Mouse (Mus musculus): ENCODE data around the gene Sdk1.

GRCm38 (mm10) chr5:141553444-141553843 lies 312.2 kb downstream of the Sdk1 start:
- no peak for TF ChIP-seq CTCF (IDR thresholded peaks at IDR 0.05; ENCODE audit: extremely low read depth, insufficient read length, insufficient replicate concordance, low read depth, low read length)
- TF ChIP-seq POLR2A (IDR thresholded peaks at IDR 0.05; ENCODE audit: low read depth, low read length), result no peak

Data from small intestine, adult 2 months (tissue).